In genomic region chr8:22185431-22186397, GRCm38 (mm10) we compare ENCODE assay signal across 8 mouse cellular contexts. TPM values are rescaled to one million over a fixed set of nuclear protein-coding genes. Genes with fewer than 3 reads are reported as not detected.
DNase-seq lines count a peak whose midpoint lies in the region; ATAC-seq and TF ChIP-seq lines count a peak whose summit lies in the region.

TSS of gene Ckap2 (minus strand) at chr8:22185819.

- H3K4me3 ChIP-seq in embryonic facial prominence, embryonic 14.5 days (ENCODE audit: low read depth, low read length): peak within 1 kb of the TSS; percentile 85
- peak within 1 kb of the TSS; percentile 69 for H3K4me3 ChIP-seq in heart, adult 2 months
- peak within 1 kb of the TSS; percentile 57 for H3K4me3 ChIP-seq in limb, embryonic 13.5 days
- peak within 1 kb of the TSS; percentile 72 for H3K4me3 ChIP-seq in midbrain, embryonic 16.5 days (ENCODE audit: low read depth, low read length)

- no peak for TF ChIP-seq POLR2A in heart, adult 2 months (IDR thresholded peaks at IDR 0.05; ENCODE audit: insufficient read depth, low read depth, low read length)

- H3K4me1 ChIP-seq in embryonic facial prominence, embryonic 14.5 days (ENCODE audit: control insufficient read depth, insufficient read depth, low read length): peaks cover 11% of the 10 kb centered on the region; the same call in 1 of the 2 replicates
- H3K4me1 ChIP-seq in heart, adult 2 months (ENCODE audit: control insufficient read depth, insufficient read depth, low read length): peaks cover 2% of the 10 kb centered on the region; the same call in 1 of the 2 replicates
- H3K4me1 ChIP-seq in limb, embryonic 13.5 days: peaks cover 13% of the 10 kb centered on the region
- H3K4me1 ChIP-seq in midbrain, embryonic 16.5 days (ENCODE audit: control insufficient read depth, insufficient read depth, low read length): peaks cover 6% of the 10 kb centered on the region

- H3K9me3 ChIP-seq in embryonic facial prominence, embryonic 14.5 days (ENCODE audit: control insufficient read depth, low read length): no peaks in the 10 kb centered on the region
- H3K9me3 ChIP-seq in limb, embryonic 13.5 days: no peaks in the 10 kb centered on the region
- H3K9me3 ChIP-seq in midbrain, embryonic 16.5 days (replicated peaks; ENCODE audit: control insufficient read depth, low read length, poor library complexity, severe bottlenecking): no peaks in the 10 kb centered on the region

- H3K27ac ChIP-seq in embryonic facial prominence, embryonic 14.5 days (replicated peaks; ENCODE audit: low read depth, low read length): peak within 1 kb of the TSS; percentile 86
- H3K27ac ChIP-seq in heart, adult 2 months: no peak within 1 kb of the TSS
- peak within 1 kb of the TSS; percentile 76; the same call in 1 of the 2 replicates for H3K27ac ChIP-seq in limb, embryonic 13.5 days
- H3K27ac ChIP-seq in midbrain, embryonic 16.5 days (ENCODE audit: low read length): peak within 1 kb of the TSS; percentile 78

- peak; percentile 98 for ATAC-seq in embryonic facial prominence, embryonic 14.5 days (ENCODE audit: low read depth)
- peak; percentile 97 for ATAC-seq in limb, embryonic 13.5 days (ENCODE audit: low FRiP score, low read depth)
- ATAC-seq in midbrain, embryonic 16.5 days: peak; percentile 99

- no peaks in the 10 kb centered on the region for H3K36me3 ChIP-seq in embryonic facial prominence, embryonic 14.5 days (ENCODE audit: control insufficient read depth, insufficient read depth, low read length)
- H3K36me3 ChIP-seq in heart, adult 2 months (ENCODE audit: control insufficient read depth, insufficient read depth, low read length): no peaks in the 10 kb centered on the region
- H3K36me3 ChIP-seq in limb, embryonic 13.5 days: no peaks in the 10 kb centered on the region
- no peaks in the 10 kb centered on the region for H3K36me3 ChIP-seq in midbrain, embryonic 16.5 days (ENCODE audit: control insufficient read depth, insufficient read depth, low read length)

- no peaks in the 10 kb centered on the region for H3K79me2 ChIP-seq in heart, adult 2 months (replicated peaks; ENCODE audit: control insufficient read depth, insufficient read depth, low read length)

- DNase-seq in 3T3-L1 (ENCODE audit: low read depth, low spot score): peak; percentile 93
- peak; percentile 89 to 91 for DNase-seq in adrenal gland, postnatal 4 days (ENCODE audit: low spot score in 2 of 2)
- DNase-seq in embryonic facial prominence, embryonic 14.5 days (ENCODE audit: low spot score): peak; percentile 96
- DNase-seq in heart, adult 2 months: peak; percentile 90
- DNase-seq in kidney, adult 8-10 months: peak; percentile 89 to 92
- DNase-seq in spleen, postnatal 10 days (ENCODE audit: low spot score in 2 of 2): peak; percentile 92 to 94

- TF ChIP-seq CTCF in heart, adult 2 months (IDR thresholded peaks at IDR 0.05): no peak

- intact Hi-C loops in heart, adult 2 months (cut with DNase I): loop anchor here (2.0 kb wide), 1 partner anchor 19 kb away; the partner anchor contains the start of gene Nek3

- no peak for TF ChIP-seq EP300 in heart, adult 2 months (IDR thresholded peaks at IDR 0.05; ENCODE audit: insufficient read depth, low read depth, low read length)

- 3% methylated on average over 46 of the region's 63 CpGs for WGBS in embryonic facial prominence, embryonic 14.5 days
- WGBS in heart, adult 2 months: 3% methylated on average over 63 of the region's 63 CpGs
- 3% methylated on average over 63 of the region's 63 CpGs for WGBS in limb, embryonic 13.5 days
- WGBS in midbrain, embryonic 16.5 days: 2% methylated on average over 63 of the region's 63 CpGs

- H3K4me2 ChIP-seq in embryonic facial prominence, embryonic 14.5 days (ENCODE audit: low read depth, low read length): peak within 1 kb of the TSS; percentile 75
- H3K4me2 ChIP-seq in limb, embryonic 13.5 days (replicated peaks): peak within 1 kb of the TSS; percentile 71
- H3K4me2 ChIP-seq in midbrain, embryonic 16.5 days (ENCODE audit: low read length): peak within 1 kb of the TSS; percentile 77

- H3K9ac ChIP-seq in embryonic facial prominence, embryonic 14.5 days (ENCODE audit: low read depth, low read length): peak within 1 kb of the TSS; percentile 76
- peak within 1 kb of the TSS; percentile 53 for H3K9ac ChIP-seq in heart, adult 2 months (ENCODE audit: low read depth, low read length)
- peak within 1 kb of the TSS; percentile 73 for H3K9ac ChIP-seq in limb, embryonic 13.5 days
- H3K9ac ChIP-seq in midbrain, embryonic 16.5 days (ENCODE audit: low read depth, low read length): peak within 1 kb of the TSS; percentile 69

- H3K27me3 ChIP-seq in embryonic facial prominence, embryonic 14.5 days (replicated peaks; ENCODE audit: control insufficient read depth, insufficient read depth, low read length): no peaks in the 10 kb centered on the region
- no peaks in the 10 kb centered on the region for H3K27me3 ChIP-seq in heart, adult 2 months (ENCODE audit: control insufficient read depth, insufficient read depth, low read length)
- no peaks in the 10 kb centered on the region for H3K27me3 ChIP-seq in limb, embryonic 13.5 days
- H3K27me3 ChIP-seq in midbrain, embryonic 16.5 days (ENCODE audit: control insufficient read depth, insufficient read depth, low read depth, low read length): no peaks in the 10 kb centered on the region

RNA-seq across cellular contexts. Expression of gene Ckap2, which starts in this region (rescaled TPM):
- total RNA-seq in adrenal gland, postnatal 4 days (2021): 10 to 100 TPM; 22.9 to 24.2 TPM
- polyA plus RNA-seq in embryonic facial prominence, embryonic 14.5 days (2014; fragmentation: Nextera tagmentation; extraction: Ambion mirVana): 35.6 and 43.4 TPM in 2 replicates
- total RNA-seq in heart, adult 2 months (2021): under 1 TPM; 0.11 to 0.29 TPM
- 0.21 and 0.53 TPM in 2 replicates for polyA plus RNA-seq in heart, adult 2 months (2012; rRNA removed)
- polyA plus RNA-seq in limb, embryonic 13.5 days (2015; fragmentation: Nextera tagmentation; extraction: Ambion mirVana): 44.0 and 45.1 TPM in 2 replicates
- polyA plus RNA-seq in midbrain, embryonic 16.5 days (2015; fragmentation: Nextera tagmentation; extraction: Ambion mirVana): 6.6 and 8.4 TPM in 2 replicates

Comparison
In these comparisons a context has a peak if more than half of its experiments do, and no peak if none do; other contexts are left out.
1. RNA of gene Ckap2 (total RNA-seq): 22.9 to 24.2 TPM in adrenal gland, postnatal 4 days; 0.11 to 0.29 TPM in heart, adult 2 months; every median in the first group is over 10 times any median in the second.
2. Peak in DNase-seq, H3K4me3 ChIP-seq and H3K9ac ChIP-seq in heart, adult 2 months; RNA of the gene not detected or under 1 TPM.
3. Peak in every context shown above with its lines, with median percentiles within 50 percentile points of each other: DNase-seq, ATAC-seq, H3K4me2 ChIP-seq, H3K4me3 ChIP-seq and H3K9ac ChIP-seq.